Mouse (Mus musculus) hindbrain, embryonic 14.5 days (tissue): ENCODE measurements around the gene Wdsub1. TPM values are rescaled to one million over a fixed set of nuclear protein-coding genes. Genes with fewer than 3 reads are reported as not detected.

Experiments used
- ATAC-seq: fragments of 200-750 bp; cut with Nextera tagmentation; 2 replicates; pipeline ENCODE4 v1.8.0; 2017; ENCODE audit warnings: moderate number of reproducible peaks, mild to moderate bottlenecking, moderate TSS enrichment, moderate library complexity; ENCODE audit not compliant: low FRiP score
- DNase-seq: peaks from one replicate; pipeline ENCODE4 v3.0.0-alpha.2; 2015; ENCODE audit warnings: low spot score
- H3K27ac ChIP-seq: fragments of 300-500 bp; sonication (generic); 2 replicates; pipeline ENCODE4 v1.5.1; 2014; ENCODE audit warnings: mild to moderate bottlenecking, moderate library complexity
- H3K27me3 ChIP-seq: fragments of 300-500 bp; sonication (generic); 2 replicates; pipeline ENCODE4 v1.6.1; 2014; ENCODE audit warnings: mild to moderate bottlenecking, low read length, mixed read lengths; ENCODE audit not compliant: control insufficient read depth, insufficient read depth
- H3K36me3 ChIP-seq: fragments of 300-500 bp; sonication (generic); replicated peaks from 2 replicates; pipeline ENCODE4 v1.6.1; 2014; ENCODE audit not compliant: control insufficient read depth, insufficient read depth
- H3K4me1 ChIP-seq: fragments of 300-500 bp; sonication (generic); replicated peaks from 2 replicates; pipeline ENCODE4 v1.6.1; 2014; ENCODE audit warnings: antibody characterized with exemption, low read length, mixed read lengths; ENCODE audit not compliant: control insufficient read depth, insufficient read depth
- H3K4me2 ChIP-seq: fragments of 300-500 bp; sonication (generic); replicated peaks from 2 replicates; pipeline ENCODE4 v1.6.1; 2014; ENCODE audit warnings: mild to moderate bottlenecking, moderate library complexity
- H3K4me3 ChIP-seq: fragments of 300-500 bp; sonication (generic); replicated peaks from 2 replicates; pipeline ENCODE4 v1.5.1; 2014; ENCODE audit warnings: mild to moderate bottlenecking, low read length
- H3K9ac ChIP-seq: fragments of 300-500 bp; sonication (generic); 2 replicates; pipeline ENCODE4 v1.6.1; 2014
- H3K9me3 ChIP-seq: fragments of 300-500 bp; sonication (generic); 2 replicates; pipeline ENCODE4 v1.6.1; 2016; ENCODE audit warnings: low read length; ENCODE audit not compliant: control insufficient read depth
- WGBS: fragments of 180-500 bp; shearing (Covaris S2); extraction: QIAGEN DNeasy Blood & Tissue Kit; methylation state at CpG from one replicate; pipeline ENCODE4 v1.1.7; 2014; 5-methylcytosine and 5-hydroxymethylcytosine counted together
- polyA plus RNA-seq: library from polyadenylated mRNA; unstranded; fragments of >200 nt; fragmentation: Nextera tagmentation; extraction: Ambion mirVana; gene quantifications from 2 replicates; pipeline ENCODE4 v1.2.1, GENCODE M21; 2014

Wdsub1 gene
- polyA plus RNA-seq, 1 experiment from 2014 or later: 16.6 TPM

DNA sequence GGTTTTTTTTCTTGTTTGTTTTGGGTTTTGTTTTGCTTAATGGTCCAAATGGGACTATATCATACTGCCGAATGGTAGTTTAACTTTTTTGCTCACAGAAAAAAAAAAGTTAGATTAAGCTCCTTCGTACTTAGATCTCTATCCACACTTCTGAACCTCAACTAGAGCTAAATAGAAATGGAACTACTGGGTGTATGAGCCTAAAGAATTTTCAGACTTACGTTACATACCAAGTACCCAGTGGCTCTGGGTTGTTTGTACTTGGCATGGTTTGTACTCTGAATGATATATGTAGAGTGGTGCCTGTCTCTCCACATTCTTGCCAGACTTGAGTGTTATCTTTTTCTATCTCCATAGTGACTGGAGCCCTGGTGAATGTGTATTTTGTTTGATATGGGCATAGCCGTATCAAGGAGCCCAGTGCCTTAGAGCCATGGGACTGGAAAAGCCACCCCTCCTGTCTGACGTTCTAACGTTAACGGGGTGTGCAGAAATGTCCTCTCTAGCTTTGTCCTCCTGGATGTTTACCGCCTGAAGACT is 421 bp upstream of the Wdsub1 start:
- Histone ChIP-seq H3K9me3 (peaks cover 5% of the 10 kb centered on the region; the same call in 1 of the 2 replicates), H3K36me3 (no peaks in the 10 kb centered on the region), H3K4me1 (0 out of 2 replicates have a peak, but pooled peaks cover 3% of the 10 kb centered on the region), H3K27me3 (no peaks in the 10 kb centered on the region), H3K4me3 (peak overlapping the region; percentile 73), H3K27ac (no peak overlapping the region), H3K4me2 (peak overlapping the region; percentile 83), H3K9ac (no peak overlapping the region)
- WGBS: 74% methylated on average over 8 of the region's 8 CpGs
- no peak for DNase-seq
- peak; percentile 17; the same call in 1 of the 2 replicates for ATAC-seq

DNA sequence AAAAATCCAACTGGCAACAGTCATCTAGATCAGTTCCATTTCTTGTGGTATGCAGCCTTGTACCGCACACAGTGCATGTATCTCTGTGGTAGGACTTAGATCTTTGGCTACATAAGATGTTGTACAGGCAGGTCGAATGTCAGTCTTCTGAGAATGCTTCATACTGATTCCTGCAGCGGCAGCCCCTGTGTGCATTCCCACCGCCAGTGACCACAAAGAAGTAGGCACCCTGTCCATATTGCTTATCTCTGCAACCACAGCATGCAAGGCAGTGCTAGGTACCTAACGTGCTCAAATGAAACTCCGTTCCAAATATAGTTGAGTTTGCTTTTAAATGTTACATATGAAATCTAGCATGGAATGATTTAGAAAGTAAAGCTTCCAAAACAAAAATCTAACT is 987 bp downstream of the Wdsub1 start:
- peak overlapping the region; percentile 74; the same call in 1 of the 2 replicates for H3K9ac ChIP-seq

DNA sequence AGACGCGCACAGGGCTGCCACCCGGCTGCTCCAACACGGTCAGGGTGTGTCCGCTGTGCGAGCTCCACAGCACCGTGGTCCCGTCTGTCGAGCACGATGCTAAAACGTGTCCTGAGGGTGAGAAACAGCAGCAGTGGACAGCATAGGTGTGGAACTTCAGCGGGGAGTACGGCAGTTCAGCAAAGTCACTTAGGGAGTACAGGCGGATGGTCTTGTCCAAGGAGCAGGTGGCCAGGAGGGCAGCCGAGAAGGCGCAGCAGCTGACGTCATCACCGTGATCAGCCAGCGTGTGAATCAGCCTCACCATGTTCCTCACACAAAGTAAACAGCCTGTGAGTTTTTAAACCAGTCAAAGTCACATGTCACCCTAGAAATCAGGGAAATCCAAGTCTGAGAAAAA is 4.2 kb downstream of the Wdsub1 start:
- Histone ChIP-seq H3K27me3 (no peaks in the 10 kb centered on the region), H3K27ac (no peak overlapping the region), H3K9me3 (peaks cover 5% of the 10 kb centered on the region; the same call in 1 of the 2 replicates), H3K4me3 (no peak overlapping the region), H3K4me2 (no peak overlapping the region), H3K36me3 (no peaks in the 10 kb centered on the region), H3K4me1 (0 out of 2 replicates have a peak, but pooled peaks cover 3% of the 10 kb centered on the region), H3K9ac (no peak overlapping the region)
- WGBS: 77% methylated on average over 19 of the region's 19 CpGs
- DNase-seq (no peak), ATAC-seq (no peak)

More for the DNA sequence above, 987 bp downstream of the Wdsub1 start:
- DNase-seq: no peak
- 81% methylated on average over 6 of the region's 6 CpGs for WGBS
- H3K4me1 ChIP-seq: 0 out of 2 replicates have a peak, but pooled peaks cover 3% of the 10 kb centered on the region
- H3K27me3 ChIP-seq: no peaks in the 10 kb centered on the region
- no peak overlapping the region for H3K27ac ChIP-seq
- peak overlapping the region; percentile 83 for H3K4me2 ChIP-seq
- H3K9me3 ChIP-seq: peaks cover 5% of the 10 kb centered on the region; the same call in 1 of the 2 replicates
- no peak for ATAC-seq
- no peaks in the 10 kb centered on the region for H3K36me3 ChIP-seq
- peak overlapping the region; percentile 73 for H3K4me3 ChIP-seq

DNA sequence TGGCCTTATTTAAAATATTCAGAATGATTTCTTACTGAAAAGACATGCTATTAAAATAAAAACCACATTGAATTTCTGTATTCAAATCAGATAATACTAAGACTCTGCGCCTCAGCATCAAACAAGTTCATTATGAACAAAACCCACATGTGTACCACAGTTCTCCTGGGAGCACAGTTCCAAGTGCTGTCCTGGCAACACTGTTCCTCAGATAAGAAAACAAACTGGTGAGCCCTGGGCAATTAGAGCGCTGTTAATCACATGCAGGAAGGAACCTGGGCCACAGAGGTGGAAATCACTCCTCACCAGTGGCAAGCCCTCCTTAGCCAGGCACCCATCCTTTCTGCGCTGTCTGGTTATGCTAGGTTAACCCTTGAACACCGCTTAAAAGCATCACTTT is 5.1 kb downstream of the Wdsub1 start:
- Histone ChIP-seq H3K4me2 (no peak overlapping the region), H3K4me1 (0 out of 2 replicates have a peak, but pooled peaks cover 3% of the 10 kb centered on the region), H3K36me3 (no peaks in the 10 kb centered on the region), H3K27ac (no peak overlapping the region), H3K9me3 (peaks cover 5% of the 10 kb centered on the region; the same call in 1 of the 2 replicates), H3K4me3 (no peak overlapping the region), H3K9ac (no peak overlapping the region), H3K27me3 (no peaks in the 10 kb centered on the region)
- WGBS: 73% methylated on average over 4 of the region's 4 CpGs
- ATAC-seq (no peak), DNase-seq (no peak)

DNA sequence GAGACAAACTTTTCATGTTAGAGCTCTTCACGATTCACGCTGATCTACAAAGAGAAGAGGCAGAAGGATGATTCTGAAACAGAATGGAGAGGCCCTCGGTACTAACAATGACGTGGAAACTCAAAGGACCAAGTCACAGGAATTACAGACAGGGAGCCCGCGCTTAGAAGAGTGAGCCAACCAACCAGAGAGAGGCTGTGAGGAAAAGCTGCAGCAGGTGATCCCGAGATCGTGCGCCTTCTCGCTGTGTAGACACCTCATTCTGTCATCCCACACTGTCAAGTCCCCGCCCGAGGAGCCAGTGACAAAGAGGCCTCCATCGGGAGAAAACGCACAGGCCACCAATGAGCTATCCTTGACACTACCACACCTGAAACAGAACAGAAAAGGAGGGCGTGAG is 5.9 kb downstream of the Wdsub1 start:
- H3K36me3 ChIP-seq: no peaks in the 10 kb centered on the region
- no peak overlapping the region for H3K27ac ChIP-seq
- no peaks in the 10 kb centered on the region for H3K4me1 ChIP-seq
- no peak overlapping the region for H3K4me3 ChIP-seq
- no peak overlapping the region for H3K9ac ChIP-seq
- ATAC-seq: no peak
- H3K27me3 ChIP-seq: no peaks in the 10 kb centered on the region
- 89% methylated on average over 15 of the region's 15 CpGs for WGBS
- no peak overlapping the region for H3K4me2 ChIP-seq
- peaks cover 5% of the 10 kb centered on the region; the same call in 1 of the 2 replicates for H3K9me3 ChIP-seq
- no peak for DNase-seq

DNA sequence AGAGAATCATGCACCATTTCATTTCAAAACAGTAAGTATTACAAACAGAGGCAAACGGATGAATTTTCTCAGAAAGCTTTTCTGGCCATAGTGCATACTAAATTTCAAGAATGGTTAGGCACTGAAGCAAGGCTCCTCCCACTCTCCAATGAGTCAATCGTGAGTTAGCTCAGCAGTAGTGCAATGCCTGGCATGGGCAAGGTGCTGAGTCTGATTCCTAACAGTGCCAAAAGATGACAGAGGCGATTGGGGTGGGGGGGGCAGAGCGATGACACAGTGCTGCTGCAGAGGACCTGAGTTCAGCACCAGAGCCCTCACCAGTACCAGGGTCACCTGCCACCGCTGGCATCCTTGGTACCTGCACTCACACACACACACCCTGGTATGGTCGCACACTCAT is 11.9 kb downstream of the Wdsub1 start:
- Histone ChIP-seq H3K4me3 (no peak overlapping the region), H3K4me1 (no peaks in the 10 kb centered on the region), H3K9me3 (no peaks in the 10 kb centered on the region), H3K9ac (no peak overlapping the region), H3K36me3 (no peaks in the 10 kb centered on the region), H3K27ac (no peak overlapping the region), H3K27me3 (no peaks in the 10 kb centered on the region), H3K4me2 (no peak overlapping the region)
- ATAC-seq: no peak
- no peak for DNase-seq
- 88% methylated on average over 6 of the region's 6 CpGs for WGBS

DNA sequence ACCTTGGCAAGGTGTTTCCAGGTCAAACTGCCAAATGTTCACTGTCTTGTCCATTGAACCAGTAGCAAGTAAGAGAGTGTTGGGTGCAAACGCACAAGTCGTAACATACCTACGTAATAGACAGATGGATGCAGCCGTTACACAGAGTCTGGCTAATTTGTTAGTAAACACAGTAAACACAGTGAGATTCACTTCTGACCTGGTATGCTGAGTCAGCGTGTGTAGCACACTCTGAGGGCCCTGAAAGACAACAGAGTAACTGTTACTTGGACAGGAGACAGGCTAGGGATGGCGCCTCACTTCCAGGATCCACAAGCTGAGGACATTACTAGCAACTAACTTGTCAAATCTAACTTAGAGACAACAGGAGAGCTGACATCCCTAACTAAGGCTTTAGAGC is 19.8 kb downstream of the Wdsub1 start:
- WGBS: 93% methylated on average over 6 of the region's 6 CpGs
- H3K27ac ChIP-seq: no peak overlapping the region
- no peaks in the 10 kb centered on the region for H3K9me3 ChIP-seq
- H3K9ac ChIP-seq: no peak overlapping the region
- DNase-seq (no peak), ATAC-seq (no peak)
- H3K4me3 ChIP-seq: no peak overlapping the region
- peaks cover 7% of the 10 kb centered on the region for H3K36me3 ChIP-seq
- H3K27me3 ChIP-seq: no peaks in the 10 kb centered on the region
- no peaks in the 10 kb centered on the region for H3K4me1 ChIP-seq
- no peak overlapping the region for H3K4me2 ChIP-seq

DNA sequence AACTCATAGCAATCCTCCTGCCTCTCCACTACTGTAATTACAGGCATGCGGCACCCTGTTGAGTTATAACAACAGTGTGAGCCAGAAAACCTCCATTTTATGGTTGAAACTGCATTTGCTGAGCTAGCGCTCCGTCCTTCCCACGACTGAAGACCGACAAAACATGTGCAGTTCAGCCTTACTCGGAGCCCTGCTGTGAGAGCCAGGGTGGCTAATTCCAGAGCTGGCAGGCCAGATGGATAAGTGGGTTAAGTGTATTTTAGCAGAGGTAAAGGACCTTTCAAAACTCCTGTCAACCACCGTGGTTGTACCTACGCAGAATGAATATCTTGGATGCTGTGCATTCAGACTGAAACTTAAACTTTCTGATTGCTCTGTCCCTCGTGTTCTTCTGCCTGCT is 28.0 kb downstream of the Wdsub1 start:
- Histone ChIP-seq H3K4me2 (no peak overlapping the region), H3K27me3 (no peaks in the 10 kb centered on the region), H3K4me1 (no peaks in the 10 kb centered on the region), H3K27ac (no peak overlapping the region), H3K4me3 (no peak overlapping the region), H3K36me3 (peaks cover 7% of the 10 kb centered on the region; the same call in 1 of the 2 replicates), H3K9me3 (no peaks in the 10 kb centered on the region), H3K9ac (no peak overlapping the region)
- 71% methylated on average over 9 of the region's 9 CpGs for WGBS
- ATAC-seq: no peak
- no peak for DNase-seq

DNA sequence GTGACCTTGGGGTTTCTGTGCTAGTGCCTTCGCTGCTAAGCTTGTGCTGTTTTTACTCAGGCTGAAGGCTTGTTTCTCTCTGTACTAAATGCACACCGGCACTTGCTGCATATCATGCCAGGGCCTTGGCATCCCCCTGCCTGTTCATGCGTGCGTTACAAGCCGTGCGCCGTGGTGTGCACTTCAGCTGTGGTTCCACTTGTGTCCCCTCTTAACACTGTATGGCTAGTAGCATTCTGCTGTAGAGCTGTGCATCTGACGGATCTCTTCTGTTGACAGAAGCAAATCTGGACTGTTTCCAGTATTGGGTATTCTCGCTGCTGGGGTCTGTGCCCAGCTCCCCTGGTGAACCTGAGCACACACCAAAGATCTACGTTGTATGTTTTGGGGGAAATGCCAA is 28.8 kb downstream of the Wdsub1 start:
- no peak for DNase-seq
- H3K36me3 ChIP-seq: peaks cover 6% of the 10 kb centered on the region; the same call in 1 of the 2 replicates

DNA sequence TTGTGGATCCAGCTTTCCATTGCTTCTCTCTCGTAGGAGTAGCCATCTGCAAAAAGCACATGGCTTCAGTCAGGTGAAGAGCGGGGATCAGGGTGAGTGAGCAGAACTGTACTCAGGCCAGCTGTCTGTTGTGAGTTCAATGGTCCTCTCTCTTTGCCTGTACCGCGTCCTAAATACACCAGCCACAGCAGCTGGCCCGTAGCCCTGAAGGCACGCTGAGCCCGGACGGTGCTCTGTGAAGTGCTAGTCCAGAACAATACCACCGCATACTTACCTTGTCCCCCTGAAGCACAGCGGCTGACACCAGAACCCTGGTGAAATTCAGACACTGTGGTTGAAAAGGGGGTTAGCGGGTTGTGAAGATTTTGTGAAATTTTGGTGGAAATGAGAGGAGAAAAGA is 29.5 kb downstream of the Wdsub1 start:
- no peaks in the 10 kb centered on the region for H3K4me1 ChIP-seq
- H3K9ac ChIP-seq: no peak overlapping the region
- no peaks in the 10 kb centered on the region for H3K36me3 ChIP-seq
- no peak overlapping the region for H3K4me3 ChIP-seq
- no peaks in the 10 kb centered on the region for H3K9me3 ChIP-seq
- DNase-seq: no peak
- H3K27me3 ChIP-seq: no peaks in the 10 kb centered on the region
- H3K27ac ChIP-seq: no peak overlapping the region
- ATAC-seq: no peak
- 73% methylated on average over 11 of the region's 11 CpGs for WGBS
- H3K4me2 ChIP-seq: no peak overlapping the region

More for the DNA sequence above, 28.8 kb downstream of the Wdsub1 start:
- H3K9me3 ChIP-seq: no peaks in the 10 kb centered on the region
- no peak overlapping the region for H3K27ac ChIP-seq
- ATAC-seq: no peak
- no peak overlapping the region for H3K4me2 ChIP-seq
- no peaks in the 10 kb centered on the region for H3K27me3 ChIP-seq
- whole genome bisulfite sequencing: 79% methylated on average over 10 of the region's 10 CpGs
- no peak overlapping the region for H3K4me3 ChIP-seq
- H3K9ac ChIP-seq: no peak overlapping the region
- H3K4me1 ChIP-seq: no peaks in the 10 kb centered on the region
